Mouse (Mus musculus) liver, embryonic 12.5 days (tissue): ENCODE results near the gene Cdkn1a. TPM values are rescaled to one million over a fixed set of nuclear protein-coding genes. Genes with fewer than 3 reads are reported as not detected.

Source experiments
- ATAC-seq: fragments of 200-750 bp; cut with Nextera tagmentation; 2 replicates; pipeline ENCODE4 v1.8.0; 2017; ENCODE audit warnings: moderate number of reproducible peaks, mild to moderate bottlenecking, moderate library complexity
- H3K27ac ChIP-seq: fragments of 300-500 bp; sonication (generic); 2 replicates; pipeline ENCODE4 v1.5.1; 2016; ENCODE audit warnings: mild to moderate bottlenecking
- H3K27me3 ChIP-seq: fragments of 300-500 bp; sonication (generic); replicated peaks from 2 replicates; pipeline ENCODE4 v1.6.1; 2016; ENCODE audit warnings: mild to moderate bottlenecking, moderate library complexity
- H3K36me3 ChIP-seq: fragments of 300-500 bp; sonication (generic); 2 replicates; pipeline ENCODE4 v1.6.1; 2016; ENCODE audit warnings: mild to moderate bottlenecking, moderate library complexity
- H3K4me1 ChIP-seq: fragments of 300-500 bp; sonication (generic); 2 replicates; pipeline ENCODE4 v1.6.1; 2016
- H3K4me2 ChIP-seq: fragments of 300-500 bp; sonication (generic); 2 replicates; pipeline ENCODE4 v1.6.1; 2016; ENCODE audit warnings: mild to moderate bottlenecking, moderate library complexity
- H3K4me3 ChIP-seq: fragments of 300-500 bp; sonication (generic); 2 replicates; pipeline ENCODE4 v1.5.1; 2016; ENCODE audit warnings: mild to moderate bottlenecking, moderate library complexity
- H3K9ac ChIP-seq: fragments of 300-500 bp; sonication (generic); 2 replicates; pipeline ENCODE4 v1.6.1; 2016; ENCODE audit warnings: mild to moderate bottlenecking, moderate library complexity
- H3K9me3 ChIP-seq: fragments of 300-500 bp; sonication (generic); replicated peaks from 2 replicates; pipeline ENCODE4 v1.6.1; 2016; ENCODE audit warnings: mild to moderate bottlenecking, moderate library complexity
- WGBS: fragments of 180-500 bp; shearing (Covaris S2); methylation state at CpG from one replicate; pipeline ENCODE4 v1.1.7; 2016; ENCODE audit not compliant: insufficient replicate concordance; 5-methylcytosine and 5-hydroxymethylcytosine counted together
- polyA plus RNA-seq: library from polyadenylated mRNA; unstranded; fragments of >200 nt; fragmentation: Nextera tagmentation; extraction: Ambion mirVana; gene quantifications from 2 replicates; pipeline ENCODE4 v1.2.1, GENCODE M21; 2016

Gene Cdkn1a
- polyA plus RNA-seq, 1 experiment from 2014 or later = 8.3 TPM

DNA sequence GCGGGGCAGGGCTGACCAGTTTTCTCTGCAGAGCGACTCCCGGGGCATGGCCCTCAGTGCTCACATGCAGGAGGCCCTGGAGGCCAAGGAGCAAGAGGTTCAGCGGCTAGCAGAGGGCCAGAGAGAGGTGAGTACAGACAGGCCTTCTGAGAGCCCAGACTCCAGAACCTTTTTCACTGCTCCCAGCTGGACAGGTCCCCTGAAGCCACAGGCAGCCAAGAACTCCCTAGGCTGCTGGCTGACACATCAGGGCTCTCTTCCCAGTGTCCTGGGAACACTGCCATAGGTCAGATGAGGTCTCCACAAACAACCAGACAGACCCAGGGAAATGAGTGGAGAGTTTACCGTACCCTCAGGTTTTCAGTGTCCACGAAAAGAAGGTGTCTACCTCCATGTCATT lies 45.5 kb downstream of the Cdkn1a start:
- Histone ChIP-seq H3K4me2 (no peak overlapping the region), H3K36me3 (no peaks in the 10 kb centered on the region), H3K4me3 (no peak overlapping the region), H3K9me3 (no peaks in the 10 kb centered on the region), H3K4me1 (no peaks in the 10 kb centered on the region; the same call in 1 of the 2 replicates), H3K9ac (no peak overlapping the region), H3K27ac (no peak overlapping the region), H3K27me3 (0 out of 2 replicates have a peak, but pooled peaks cover 4% of the 10 kb centered on the region)
- ATAC-seq = no peak
- WGBS = 73% methylated on average over 6 of the region's 6 CpGs

GRCm38 (mm10) chr17:29137906-29138305 lies 47.1 kb downstream of the Cdkn1a start:
- no peaks in the 10 kb centered on the region for H3K9me3 ChIP-seq
- no peak for ATAC-seq
- no peak overlapping the region for H3K27ac ChIP-seq
- H3K36me3 ChIP-seq = no peaks in the 10 kb centered on the region
- WGBS = 79% methylated on average over 7 of the region's 7 CpGs
- H3K27me3 ChIP-seq = 0 out of 2 replicates have a peak, but pooled peaks cover 4% of the 10 kb centered on the region
- H3K4me2 ChIP-seq = no peak overlapping the region
- no peaks in the 10 kb centered on the region; the same call in 1 of the 2 replicates for H3K4me1 ChIP-seq
- H3K4me3 ChIP-seq = no peak overlapping the region
- H3K9ac ChIP-seq = no peak overlapping the region

GRCm38 (mm10) chr17:29141577-29141976 lies 50.8 kb downstream of the Cdkn1a start:
- Histone ChIP-seq H3K27ac (no peak overlapping the region), H3K4me2 (no peak overlapping the region), H3K4me1 (no peaks in the 10 kb centered on the region), H3K9me3 (no peaks in the 10 kb centered on the region), H3K9ac (no peak overlapping the region), H3K36me3 (no peaks in the 10 kb centered on the region), H3K27me3 (no peaks in the 10 kb centered on the region), H3K4me3 (no peak overlapping the region)
- no peak for ATAC-seq
- 53% methylated on average over 3 of the region's 3 CpGs for WGBS

- 0 out of 2 replicates have a peak, but pooled peaks cover 6% of the 10 kb centered on the region for H3K4me1 ChIP-seq
- no peak overlapping the region for H3K4me3 ChIP-seq
- no peak overlapping the region for H3K4me2 ChIP-seq
- no peak overlapping the region for H3K9ac ChIP-seq
- WGBS = 80% methylated on average over 8 of the region's 8 CpGs
- no peaks in the 10 kb centered on the region for H3K27me3 ChIP-seq
- no peak overlapping the region for H3K27ac ChIP-seq
- no peaks in the 10 kb centered on the region for H3K9me3 ChIP-seq
- ATAC-seq = no peak
- no peaks in the 10 kb centered on the region for H3K36me3 ChIP-seq
Observed at GRCm38 (mm10) chr17:29143266-29143665, 52.5 kb downstream of the Cdkn1a start.

- no peak overlapping the region for H3K27ac ChIP-seq
- no peak for ATAC-seq
- 83% methylated on average over 12 of the region's 12 CpGs for WGBS
Observed at GRCm38 (mm10) chr17:29145101-29145500, 54.3 kb downstream of the Cdkn1a start.

DNA sequence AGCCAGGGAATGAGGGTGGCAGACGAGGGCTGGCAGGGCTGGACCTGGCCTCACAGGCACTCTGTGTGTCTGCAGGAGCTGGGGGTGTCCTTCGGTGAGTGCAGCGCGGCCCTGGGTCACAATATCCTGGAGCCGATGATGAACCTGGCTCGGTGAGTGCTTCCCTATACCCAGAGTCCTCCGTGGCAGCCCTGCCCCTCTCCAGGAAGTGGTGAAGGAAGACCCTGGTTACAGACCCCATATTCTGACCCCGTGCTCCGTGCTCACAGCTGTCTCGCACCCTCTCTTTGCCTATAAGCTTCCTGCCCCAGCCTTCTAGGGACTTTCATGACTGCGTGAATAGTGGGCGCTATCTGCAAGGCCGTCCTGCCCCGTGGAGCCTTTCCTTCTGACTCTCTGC lies 56.5 kb downstream of the Cdkn1a start:
- no peak for ATAC-seq
- no peaks in the 10 kb centered on the region for H3K9me3 ChIP-seq
- no peaks in the 10 kb centered on the region for H3K27me3 ChIP-seq
- no peak overlapping the region for H3K9ac ChIP-seq
- no peak overlapping the region for H3K4me2 ChIP-seq
- H3K27ac ChIP-seq = no peak overlapping the region
- 64% methylated on average over 14 of the region's 14 CpGs for WGBS
- 0 out of 2 replicates have a peak, but pooled peaks cover 6% of the 10 kb centered on the region for H3K4me1 ChIP-seq
- no peaks in the 10 kb centered on the region for H3K36me3 ChIP-seq
- H3K4me3 ChIP-seq = no peak overlapping the region

More at GRCm38 (mm10) chr17:29145101-29145500, 54.3 kb downstream of the Cdkn1a start:
- Histone ChIP-seq H3K9me3 (no peaks in the 10 kb centered on the region), H3K4me2 (no peak overlapping the region), H3K9ac (no peak overlapping the region), H3K4me1 (0 out of 2 replicates have a peak, but pooled peaks cover 6% of the 10 kb centered on the region), H3K27me3 (no peaks in the 10 kb centered on the region), H3K36me3 (no peaks in the 10 kb centered on the region), H3K4me3 (no peak overlapping the region)

GRCm38 (mm10) chr17:29147773-29148172 lies 57.0 kb downstream of the Cdkn1a start:
- no peak overlapping the region for H3K4me2 ChIP-seq
- no peaks in the 10 kb centered on the region for H3K9me3 ChIP-seq
- ATAC-seq = no peak
- no peaks in the 10 kb centered on the region; the same call in 1 of the 2 replicates for H3K27me3 ChIP-seq
- no peak overlapping the region for H3K27ac ChIP-seq
- H3K4me3 ChIP-seq = no peak overlapping the region
- H3K4me1 ChIP-seq = 0 out of 2 replicates have a peak, but pooled peaks cover 6% of the 10 kb centered on the region
- 72% methylated on average over 6 of the region's 6 CpGs for WGBS
- H3K36me3 ChIP-seq = no peaks in the 10 kb centered on the region
- H3K9ac ChIP-seq = no peak overlapping the region

- no peak for ATAC-seq
- H3K27ac ChIP-seq = no peak overlapping the region
- H3K4me3 ChIP-seq = no peak overlapping the region
- no peaks in the 10 kb centered on the region for H3K36me3 ChIP-seq
- WGBS = 64% methylated on average over 7 of the region's 7 CpGs
- H3K4me2 ChIP-seq = no peak overlapping the region
- 0 out of 2 replicates have a peak, but pooled peaks cover 12% of the 10 kb centered on the region for H3K4me1 ChIP-seq
- no peaks in the 10 kb centered on the region for H3K9me3 ChIP-seq
- H3K27me3 ChIP-seq = no peaks in the 10 kb centered on the region; the same call in 1 of the 2 replicates
- H3K9ac ChIP-seq = no peak overlapping the region
Observed at GRCm38 (mm10) chr17:29149766-29150165, 59.0 kb downstream of the Cdkn1a start.

Other genes starting within 250 kb of the Cdkn1a start
- gene Pnpla1, start 232.6 kb upstream of the Cdkn1a start, polyA plus RNA-seq = not detected in 2 replicates
- gene 4930539E08Rik, start 175.7 kb upstream of the Cdkn1a start, polyA plus RNA-seq = 0.17 and 0.25 TPM in 2 replicates
- 0.51 and 0.73 TPM in 2 replicates for gene Pxt1, start 147.1 kb upstream of the Cdkn1a start, polyA plus RNA-seq
- 87.0 and 92.4 TPM in 2 replicates for gene Kctd20, start 139.0 kb upstream of the Cdkn1a start, polyA plus RNA-seq
- 56.7 and 58.2 TPM in 2 replicates for gene Stk38, start 83.0 kb upstream of the Cdkn1a start, polyA plus RNA-seq
- gene Srsf3, start 58.3 kb upstream of the Cdkn1a start, polyA plus RNA-seq = 372 and 377 TPM in 2 replicates
- 5.0 and 5.4 TPM in 2 replicates for gene Rab44, start 23.2 kb downstream of the Cdkn1a start, polyA plus RNA-seq
- 0.18 and 0.33 TPM in 2 replicates for gene Cpne5, start 147.2 kb downstream of the Cdkn1a start, polyA plus RNA-seq
- 123 and 126 TPM in 2 replicates for gene Ppil1, start 173.2 kb downstream of the Cdkn1a start, polyA plus RNA-seq
- gene BC004004, start 177.8 kb downstream of the Cdkn1a start, polyA plus RNA-seq = 51.5 and 54.6 TPM in 2 replicates
- 0.37 and 0.59 TPM in 2 replicates for gene Pi16, start 226.7 kb downstream of the Cdkn1a start, polyA plus RNA-seq